Comparison of ENCODE assay signal across 23 mouse cellular contexts in genomic region chr6:89440671-89441070, GRCm38 (mm10).
DNase-seq lines count a peak whose midpoint lies in the region; ATAC-seq and TF ChIP-seq lines count a peak whose summit lies in the region.
"Had no signal": no experiment of that assay in that cellular context is flagged by ENCODE, and none has a peak within 500 bp of the region (broad histone marks: within the 10 kb centered on the region; RNA-seq: fewer than 3 reads in every experiment).

No protein-coding gene starts in this region.

- WGBS in hindbrain, embryonic 14.5 days, result 44% methylated on average over 4 of the region's 4 CpGs
- 67% methylated on average over 4 of the region's 4 CpGs for WGBS in hindbrain, embryonic 11.5 days
- WGBS in midbrain, embryonic 14.5 days, result 43% methylated on average over 4 of the region's 4 CpGs
- 59% methylated on average over 4 of the region's 4 CpGs for WGBS in midbrain, embryonic 13.5 days

- no peaks in the 10 kb centered on the region for H3K36me3 ChIP-seq in hindbrain, embryonic 14.5 days (replicated peaks; ENCODE audit: control insufficient read depth, insufficient read depth)
- H3K36me3 ChIP-seq in hindbrain, embryonic 11.5 days (ENCODE audit: control insufficient read depth, insufficient read depth, low read length), result no peaks in the 10 kb centered on the region
- H3K36me3 ChIP-seq in midbrain, embryonic 14.5 days (ENCODE audit: control insufficient read depth, insufficient read depth, low read length), result no peaks in the 10 kb centered on the region
- H3K36me3 ChIP-seq in midbrain, embryonic 13.5 days, result no peaks in the 10 kb centered on the region
- H3K36me3 ChIP-seq: embryonic facial prominence, embryonic 15.5 days; heart, embryonic 10.5 days; intestine, embryonic 15.5 days; limb, embryonic 12.5 days; midbrain, embryonic 12.5 days; stomach, embryonic 15.5 days had no signal

- H3K9me3 ChIP-seq in hindbrain, embryonic 14.5 days (ENCODE audit: control insufficient read depth, low read length), result no peaks in the 10 kb centered on the region
- H3K9me3 ChIP-seq in hindbrain, embryonic 11.5 days (ENCODE audit: control insufficient read depth, low read length), result no peaks in the 10 kb centered on the region
- no peaks in the 10 kb centered on the region for H3K9me3 ChIP-seq in midbrain, embryonic 14.5 days (ENCODE audit: control insufficient read depth, low read length)
- H3K9me3 ChIP-seq in midbrain, embryonic 13.5 days, result no peaks in the 10 kb centered on the region
- H3K9me3 ChIP-seq: embryonic facial prominence, embryonic 15.5 days; heart, embryonic 10.5 days; intestine, embryonic 15.5 days; limb, embryonic 12.5 days; midbrain, embryonic 12.5 days; stomach, embryonic 15.5 days had no signal

- ATAC-seq in hindbrain, embryonic 14.5 days (ENCODE audit: low FRiP score), result no peak
- no peak for ATAC-seq in hindbrain, embryonic 11.5 days (ENCODE audit: low FRiP score)
- no peak for ATAC-seq in midbrain, embryonic 14.5 days (ENCODE audit: low FRiP score, low TSS enrichment)
- no peak for ATAC-seq in midbrain, embryonic 13.5 days
- no peak for ATAC-seq in frontal cortex, adult (ENCODE audit: low TSS enrichment)
- ATAC-seq: forebrain, embryonic 14.5 days; intestine, embryonic 15.5 days; liver, postnatal 0 days had no signal

- no peak overlapping the region for H3K9ac ChIP-seq in hindbrain, embryonic 14.5 days
- no peak overlapping the region for H3K9ac ChIP-seq in hindbrain, embryonic 11.5 days (ENCODE audit: low read depth, low read length)
- no peak overlapping the region for H3K9ac ChIP-seq in midbrain, embryonic 14.5 days (replicated peaks; ENCODE audit: low read length)
- no peak overlapping the region for H3K9ac ChIP-seq in midbrain, embryonic 13.5 days (replicated peaks)
- H3K9ac ChIP-seq: embryonic facial prominence, embryonic 15.5 days; intestine, embryonic 15.5 days; limb, embryonic 12.5 days; liver, postnatal 0 days; midbrain, embryonic 12.5 days; stomach, embryonic 15.5 days had no signal

- peaks cover 3% of the 10 kb centered on the region; the same call in 1 of the 2 replicates for H3K4me1 ChIP-seq in hindbrain, embryonic 14.5 days (replicated peaks; ENCODE audit: control insufficient read depth, insufficient read depth, low read length)
- no peaks in the 10 kb centered on the region for H3K4me1 ChIP-seq in hindbrain, embryonic 11.5 days (replicated peaks; ENCODE audit: control insufficient read depth, insufficient read depth, low read length)
- 0 out of 2 replicates have a peak, but pooled peaks cover 4% of the 10 kb centered on the region for H3K4me1 ChIP-seq in midbrain, embryonic 14.5 days (ENCODE audit: control insufficient read depth, insufficient read depth, low read length)
- H3K4me1 ChIP-seq in midbrain, embryonic 13.5 days (replicated peaks), result peaks cover 7% of the 10 kb centered on the region
- H3K4me1 ChIP-seq: embryonic facial prominence, embryonic 15.5 days; heart, embryonic 10.5 days; limb, embryonic 12.5 days; stomach, embryonic 15.5 days had no signal

- no peak overlapping the region for H3K4me3 ChIP-seq in hindbrain, embryonic 14.5 days (replicated peaks; ENCODE audit: low read length)
- H3K4me3 ChIP-seq in hindbrain, embryonic 11.5 days (ENCODE audit: low read depth, low read length), result no peak overlapping the region
- no peak overlapping the region for H3K4me3 ChIP-seq in midbrain, embryonic 14.5 days (replicated peaks; ENCODE audit: low read depth, low read length)
- H3K4me3 ChIP-seq in midbrain, embryonic 13.5 days (replicated peaks), result no peak overlapping the region
- H3K4me3 ChIP-seq: embryonic facial prominence, embryonic 15.5 days; heart, embryonic 10.5 days; intestine, embryonic 15.5 days; layer of hippocampus, adult 2 months; limb, embryonic 12.5 days; midbrain, embryonic 12.5 days; stomach, embryonic 15.5 days had no signal

- H3K4me2 ChIP-seq in hindbrain, embryonic 14.5 days (replicated peaks), result no peak overlapping the region
- no peak overlapping the region for H3K4me2 ChIP-seq in hindbrain, embryonic 11.5 days (replicated peaks; ENCODE audit: low read depth, low read length)
- no peak overlapping the region for H3K4me2 ChIP-seq in midbrain, embryonic 14.5 days (ENCODE audit: low read length)
- H3K4me2 ChIP-seq in midbrain, embryonic 13.5 days (replicated peaks), result no peak overlapping the region
- H3K4me2 ChIP-seq: embryonic facial prominence, embryonic 15.5 days; intestine, embryonic 15.5 days; limb, embryonic 12.5 days; liver, embryonic 11.5 days; midbrain, embryonic 12.5 days; stomach, embryonic 15.5 days had no signal

- DNase-seq in hindbrain, embryonic 14.5 days (ENCODE audit: low spot score), result peak; percentile 38
- no peak for DNase-seq in hindbrain, embryonic 11.5 days (ENCODE audit: low spot score)
- peak; percentile 29 for DNase-seq in midbrain, embryonic 14.5 days
- DNase-seq in brain, embryonic 14.5 days (ENCODE audit: low read depth), result peak; percentile 41
- DNase-seq in mesoderm, embryonic 11.5 days (ENCODE audit: low read depth, low spot score), result peak; percentile 31
- DNase-seq: cerebellum, adult 11-12 months; heart, postnatal 4 days; kidney, adult 9 months; kidney, postnatal 25 days; liver, postnatal 0 days; thymus, postnatal 25 days had no signal

- H3K27me3 ChIP-seq in hindbrain, embryonic 14.5 days (ENCODE audit: control insufficient read depth, insufficient read depth, low read length), result no peaks in the 10 kb centered on the region
- no peaks in the 10 kb centered on the region for H3K27me3 ChIP-seq in hindbrain, embryonic 11.5 days (ENCODE audit: control insufficient read depth, insufficient read depth, low read length)
- H3K27me3 ChIP-seq in midbrain, embryonic 14.5 days (ENCODE audit: control insufficient read depth, insufficient read depth, low read length), result no peaks in the 10 kb centered on the region
- H3K27me3 ChIP-seq in midbrain, embryonic 13.5 days, result no peaks in the 10 kb centered on the region
- H3K27me3 ChIP-seq: embryonic facial prominence, embryonic 15.5 days; intestine, embryonic 15.5 days; limb, embryonic 12.5 days; midbrain, embryonic 12.5 days; stomach, embryonic 15.5 days had no signal

- H3K27ac ChIP-seq in hindbrain, embryonic 14.5 days, result no peak overlapping the region
- no peak overlapping the region for H3K27ac ChIP-seq in hindbrain, embryonic 11.5 days (ENCODE audit: low read depth, low read length)
- no peak overlapping the region for H3K27ac ChIP-seq in midbrain, embryonic 14.5 days (replicated peaks; ENCODE audit: low read depth, low read length)
- no peak overlapping the region for H3K27ac ChIP-seq in midbrain, embryonic 13.5 days
- H3K27ac ChIP-seq: embryonic facial prominence, embryonic 15.5 days; heart, embryonic 10.5 days; intestine, embryonic 15.5 days; layer of hippocampus, adult 2 months; limb, embryonic 12.5 days; macrophage; midbrain, embryonic 12.5 days; stomach, embryonic 15.5 days had no signal

- TF ChIP-seq CTCF in brain, embryonic 14.5 days (IDR thresholded peaks at IDR 0.05; ENCODE audit: borderline replicate concordance, extremely low read depth, insufficient read depth, insufficient read length), result no peak

- no peak for TF ChIP-seq POLR2A in brain, embryonic 14.5 days (IDR thresholded peaks at IDR 0.05; ENCODE audit: borderline replicate concordance, extremely low read depth, insufficient read depth, insufficient read length, poor library complexity, severe bottlenecking)
